Mouse (Mus musculus): ENCODE measurements around the gene Ift57. TPM values are rescaled to one million over a fixed set of nuclear protein-coding genes. Genes with fewer than 3 reads are reported as not detected.

Ift57 gene
- polyA plus RNA-seq, 1 experiment from 2014 or later, result 28.8 TPM

GRCm38 (mm10) chr16:49807862-49808430, 108.9 kb downstream of the Ift57 start:
- WGBS, result 56% methylated on average over 18 of the region's 18 CpGs
- ATAC-seq (ENCODE audit: low read depth), result no peak

DNA sequence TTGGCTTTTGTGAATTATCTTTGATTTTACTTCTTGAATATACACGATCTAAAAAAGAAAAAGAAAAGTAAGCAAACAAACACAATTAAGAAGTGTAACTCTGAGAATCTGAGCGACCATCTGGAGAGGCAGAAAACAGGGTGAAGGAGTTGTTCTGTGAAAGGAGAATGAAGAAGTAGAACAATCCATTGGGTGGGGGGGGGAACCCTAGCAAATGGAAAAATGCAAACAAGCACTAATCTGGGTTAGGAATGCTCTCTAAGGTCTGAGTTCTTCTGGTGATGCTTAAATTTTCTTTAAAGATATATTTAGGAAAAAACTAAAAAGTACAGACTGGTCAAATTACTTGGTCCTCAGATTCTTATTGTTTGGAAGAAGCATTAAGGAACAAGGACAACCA, 112.9 kb downstream of the Ift57 start:
- H3K27ac ChIP-seq (ENCODE audit: low read length), result no peak overlapping the region
- H3K27me3 ChIP-seq (ENCODE audit: control insufficient read depth, insufficient read depth, low read depth, low read length), result no peaks in the 10 kb centered on the region
- H3K4me3 ChIP-seq (ENCODE audit: low read length), result no peak overlapping the region
- no peaks in the 10 kb centered on the region for H3K9me3 ChIP-seq (ENCODE audit: control insufficient read depth, low read length)
- no peak for ATAC-seq (ENCODE audit: low read depth)
- H3K36me3 ChIP-seq (ENCODE audit: control insufficient read depth, insufficient read depth, low read length), result no peaks in the 10 kb centered on the region
- H3K4me1 ChIP-seq (replicated peaks; ENCODE audit: control insufficient read depth, insufficient read depth, low read length), result peaks cover 5% of the 10 kb centered on the region
- no peak overlapping the region for H3K9ac ChIP-seq (ENCODE audit: low read length)
- WGBS, result 58% methylated on average over 2 of the region's 2 CpGs
- H3K4me2 ChIP-seq (ENCODE audit: low read depth, low read length), result no peak overlapping the region

More at GRCm38 (mm10) chr16:49807862-49808430, 108.9 kb downstream of the Ift57 start:
- Histone ChIP-seq H3K4me3 (ENCODE audit: low read length) (no peak overlapping the region), H3K9me3 (ENCODE audit: control insufficient read depth, low read length) (no peaks in the 10 kb centered on the region), H3K36me3 (ENCODE audit: control insufficient read depth, insufficient read depth, low read length) (no peaks in the 10 kb centered on the region), H3K4me2 (ENCODE audit: low read depth, low read length) (peak overlapping the region; percentile 19; the same call in 1 of the 2 replicates), H3K4me1 (replicated peaks; ENCODE audit: control insufficient read depth, insufficient read depth, low read length) (peaks cover 12% of the 10 kb centered on the region), H3K27me3 (ENCODE audit: control insufficient read depth, insufficient read depth, low read depth, low read length) (no peaks in the 10 kb centered on the region), H3K9ac (ENCODE audit: low read length) (no peak overlapping the region), H3K27ac (ENCODE audit: low read length) (no peak overlapping the region)

GRCm38 (mm10) chr16:49812821-49813616, 114.0 kb downstream of the Ift57 start:
- no peaks in the 10 kb centered on the region for H3K27me3 ChIP-seq (ENCODE audit: control insufficient read depth, insufficient read depth, low read depth, low read length)
- no peak overlapping the region; the same call in 1 of the 2 replicates for H3K27ac ChIP-seq (ENCODE audit: low read length)
- no peak overlapping the region for H3K4me3 ChIP-seq (ENCODE audit: low read length)
- no peaks in the 10 kb centered on the region for H3K9me3 ChIP-seq (ENCODE audit: control insufficient read depth, low read length)
- H3K36me3 ChIP-seq (ENCODE audit: control insufficient read depth, insufficient read depth, low read length), result no peaks in the 10 kb centered on the region
- 60% methylated on average over 10 of the region's 10 CpGs for WGBS
- no peak overlapping the region for H3K4me2 ChIP-seq (ENCODE audit: low read depth, low read length)
- peaks cover 2% of the 10 kb centered on the region; the same call in 1 of the 2 replicates for H3K4me1 ChIP-seq (replicated peaks; ENCODE audit: control insufficient read depth, insufficient read depth, low read length)
- no peak overlapping the region for H3K9ac ChIP-seq (ENCODE audit: low read length)
- ATAC-seq (ENCODE audit: low read depth), result peak; percentile 80

DNA sequence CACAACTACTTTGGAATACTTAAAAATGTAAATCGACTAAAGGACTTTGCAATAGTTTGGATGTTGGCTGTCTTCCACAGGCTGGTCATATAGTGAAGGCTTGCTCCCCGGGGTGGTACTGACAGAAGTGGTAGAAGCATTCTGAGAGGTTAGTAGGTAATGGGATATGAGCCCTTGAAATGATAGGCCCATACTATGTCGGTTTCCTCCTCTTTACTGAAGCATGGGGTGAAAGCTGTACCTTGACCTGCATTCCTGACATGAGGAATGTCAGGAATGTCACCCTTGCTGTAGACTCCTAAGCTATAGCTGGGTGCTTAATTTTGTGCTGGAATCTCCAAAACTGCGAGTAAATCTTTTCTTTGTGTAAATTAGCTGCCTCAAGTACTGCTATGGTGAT, 115.4 kb downstream of the Ift57 start:
- Histone ChIP-seq H3K4me3 (ENCODE audit: low read length) (no peak overlapping the region), H3K9me3 (ENCODE audit: control insufficient read depth, low read length) (no peaks in the 10 kb centered on the region), H3K4me1 (replicated peaks; ENCODE audit: control insufficient read depth, insufficient read depth, low read length) (0 out of 2 replicates have a peak, but pooled peaks cover 2% of the 10 kb centered on the region), H3K27ac (ENCODE audit: low read length) (no peak overlapping the region), H3K27me3 (ENCODE audit: control insufficient read depth, insufficient read depth, low read depth, low read length) (no peaks in the 10 kb centered on the region), H3K9ac (ENCODE audit: low read length) (no peak overlapping the region), H3K36me3 (ENCODE audit: control insufficient read depth, insufficient read depth, low read length) (no peaks in the 10 kb centered on the region), H3K4me2 (ENCODE audit: low read depth, low read length) (no peak overlapping the region)
- ATAC-seq (ENCODE audit: low read depth), result peak; percentile 80
- 38% methylated on average over 4 of the region's 4 CpGs for WGBS

Other genes starting within 250 kb of the Ift57 start
- 136 TPM in 2 replicates for gene Cd47, start 101.3 kb downstream of the Ift57 start, polyA plus RNA-seq (2015; fragmentation: Nextera tagmentation; extraction: Ambion mirVana)

All from lung, embryonic 16.5 days (tissue).